Mouse (Mus musculus): Measurements from ENCODE around the gene Clcnkb.

GRCm38 (mm10) chr4:141415924-141416323 is at the start of gene Clcnkb:
- no peak for TF ChIP-seq CHD2 (IDR thresholded peaks at IDR 0.05; ENCODE audit: low read length)
- no peak for TF ChIP-seq MAFK (IDR thresholded peaks at IDR 0.05; ENCODE audit: borderline replicate concordance, low read depth, low read length)
- TF ChIP-seq E2F4 (IDR thresholded peaks at IDR 0.05; ENCODE audit: borderline replicate concordance, low read depth, low read length): no peak
- no peak for TF ChIP-seq CTCF (IDR thresholded peaks at IDR 0.05 in 2 of 3, conservative IDR thresholded peaks at IDR 0.05 in 1 of 3; ENCODE audit: control insufficient read depth in 1 of 3, insufficient read depth in 1 of 3, low read depth in 2 of 3, low read length in 3 of 3, poor library complexity in 1 of 3, severe bottlenecking in 1 of 3)
- no peak for TF ChIP-seq POLR2A (IDR thresholded peaks at IDR 0.05; ENCODE audit: control insufficient read depth in 1 of 2, insufficient read depth in 1 of 2, low read depth in 1 of 2, low read length in 2 of 2, poor library complexity in 1 of 2)
- TF ChIP-seq MAZ (IDR thresholded peaks at IDR 0.05; ENCODE audit: low read depth, low read length): no peak
- TF ChIP-seq MXI1 (IDR thresholded peaks at IDR 0.05; ENCODE audit: low read depth, low read length): no peak
- no peak for TF ChIP-seq EP300 (IDR thresholded peaks at IDR 0.05; ENCODE audit: low read depth in 1 of 2, low read length in 2 of 2)
